Mouse (Mus musculus) embryonic facial prominence, embryonic 11.5 days (tissue): Measurements from ENCODE around the gene Nap1l4. TPM values are rescaled to one million over a fixed set of nuclear protein-coding genes. Genes with fewer than 3 reads are reported as not detected.

Experiments used
- ATAC-seq: fragments of 200-750 bp; cut with Nextera tagmentation; replicated peaks from 2 replicates; pipeline ENCODE4 v1.8.0; 2017; ENCODE audit warnings: low read depth; ENCODE audit not compliant: insufficient number of reproducible peaks, low FRiP score, low TSS enrichment
- DNase-seq: peaks from one replicate; pipeline ENCODE4 v3.0.0-alpha.2; 2015; ENCODE audit warnings: low spot score
- H3K27ac ChIP-seq: fragments of 300-500 bp; sonication (generic); replicated peaks from 2 replicates; pipeline ENCODE4 v1.5.1; 2014; ENCODE audit warnings: mild to moderate bottlenecking, low read depth, low read length, control low read depth
- H3K27me3 ChIP-seq: fragments of 300-500 bp; sonication (generic); 2 replicates; pipeline ENCODE4 v1.6.1; 2014; ENCODE audit warnings: mild to moderate bottlenecking, low read length, moderate library complexity, mixed read lengths; ENCODE audit not compliant: control insufficient read depth, insufficient read depth
- H3K36me3 ChIP-seq: fragments of 300-500 bp; sonication (generic); replicated peaks from 2 replicates; pipeline ENCODE4 v1.6.1; 2014; ENCODE audit warnings: low read depth, mild to moderate bottlenecking, low read length, moderate library complexity, mixed read lengths; ENCODE audit not compliant: control insufficient read depth, insufficient read depth
- H3K4me1 ChIP-seq: fragments of 300-500 bp; sonication (generic); 2 replicates; pipeline ENCODE4 v1.6.1; 2014; ENCODE audit warnings: low read length, mixed read lengths; ENCODE audit not compliant: control insufficient read depth, insufficient read depth
- H3K4me2 ChIP-seq: fragments of 300-500 bp; sonication (generic); 2 replicates; pipeline ENCODE4 v1.6.1; 2014; ENCODE audit warnings: low read depth, mild to moderate bottlenecking, control low read depth, low read length, moderate library complexity
- H3K4me3 ChIP-seq: fragments of 300-500 bp; sonication (generic); 2 replicates; pipeline ENCODE4 v1.5.1; 2014; ENCODE audit warnings: low read depth, low read length, control low read depth
- H3K9ac ChIP-seq: fragments of 300-500 bp; sonication (generic); replicated peaks from 2 replicates; pipeline ENCODE4 v1.6.1; 2014; ENCODE audit warnings: mild to moderate bottlenecking, control low read depth, low read length
- H3K9me3 ChIP-seq: fragments of 300-500 bp; sonication (generic); replicated peaks from 2 replicates; pipeline ENCODE4 v1.6.1; 2016; ENCODE audit warnings: mild to moderate bottlenecking, low read length, inconsistent platforms, mixed read lengths; ENCODE audit not compliant: control insufficient read depth
- WGBS: fragments of 180-500 bp; shearing (Covaris S2); extraction: QIAGEN DNeasy Blood & Tissue Kit; methylation state at CpG from one replicate; pipeline ENCODE4 v1.1.7; 2014; 5-methylcytosine and 5-hydroxymethylcytosine counted together
- polyA plus RNA-seq: library from polyadenylated mRNA; unstranded; fragments of >200 nt; fragmentation: Nextera tagmentation; extraction: Ambion mirVana; gene quantifications from 2 replicates; pipeline ENCODE4 v1.2.1, GENCODE M21; 2014

Gene Nap1l4
- polyA plus RNA-seq, 1 experiment from 2014 or later: 178 TPM

DNA sequence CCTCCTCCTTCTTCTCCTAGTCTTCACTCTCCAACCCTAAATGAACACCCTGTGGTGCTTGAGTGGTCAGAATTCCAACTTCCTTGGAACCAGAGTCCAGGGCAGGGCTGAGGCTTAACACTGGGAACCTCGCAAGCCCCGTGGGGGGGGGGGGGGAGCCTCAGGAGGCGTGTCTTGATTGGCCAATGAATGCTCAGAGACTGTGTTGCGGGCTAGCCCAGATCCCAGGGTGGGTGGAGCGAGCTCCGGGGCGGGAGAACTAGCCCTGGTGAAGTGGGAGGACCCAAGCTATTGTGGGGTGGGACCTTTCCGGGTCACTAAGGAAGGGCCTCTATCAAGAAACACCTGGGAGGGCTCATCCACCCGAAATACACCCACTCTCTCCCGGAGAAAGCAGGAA is 74.1 kb downstream of the Nap1l4 start:
- WGBS: 29% methylated on average over 10 of the region's 10 CpGs
- H3K4me1 ChIP-seq: no peaks in the 10 kb centered on the region
- ATAC-seq: no peak

GRCm38 (mm10) chr7:143473347-143474101 is 75.4 kb downstream of the Nap1l4 start, which contains the start of gene Slc22a18:
Gene Slc22a18 (plus strand): TSS chr7:143473736.
- DNase-seq: no peak
- H3K4me2 ChIP-seq: no peak within 1 kb of the TSS; the same call in 1 of the 2 replicates
- no peaks in the 10 kb centered on the region for H3K4me1 ChIP-seq
- no peak within 1 kb of the TSS for H3K27ac ChIP-seq
- no peak within 1 kb of the TSS for H3K9ac ChIP-seq
- 43% methylated on average over 4 of the region's 4 CpGs for WGBS
- no peak within 1 kb of the TSS for H3K4me3 ChIP-seq
- no peaks in the 10 kb centered on the region for H3K36me3 ChIP-seq
- H3K9me3 ChIP-seq: no peaks in the 10 kb centered on the region
- H3K27me3 ChIP-seq: no peaks in the 10 kb centered on the region
- no peak for ATAC-seq

More for the DNA sequence above, 74.1 kb downstream of the Nap1l4 start:
- DNase-seq: no peak
- H3K27ac ChIP-seq: no peak overlapping the region
- no peak overlapping the region for H3K9ac ChIP-seq
- no peaks in the 10 kb centered on the region for H3K9me3 ChIP-seq
- H3K4me3 ChIP-seq: no peak overlapping the region
- no peaks in the 10 kb centered on the region for H3K36me3 ChIP-seq
- H3K27me3 ChIP-seq: no peaks in the 10 kb centered on the region
- H3K4me2 ChIP-seq: no peak overlapping the region

GRCm38 (mm10) chr7:143469946-143470345 is 79.0 kb downstream of the Nap1l4 start:
- H3K27ac ChIP-seq: no peak overlapping the region
- H3K9me3 ChIP-seq: no peaks in the 10 kb centered on the region
- no peak overlapping the region for H3K9ac ChIP-seq
- DNase-seq (peak; percentile 81), ATAC-seq (no peak)
- 14% methylated on average over 8 of the region's 8 CpGs for WGBS
- no peak overlapping the region for H3K4me2 ChIP-seq
- no peaks in the 10 kb centered on the region; the same call in none of the 2 replicates for H3K4me1 ChIP-seq
- H3K4me3 ChIP-seq: no peak overlapping the region
- no peaks in the 10 kb centered on the region for H3K36me3 ChIP-seq
- no peaks in the 10 kb centered on the region for H3K27me3 ChIP-seq

DNA sequence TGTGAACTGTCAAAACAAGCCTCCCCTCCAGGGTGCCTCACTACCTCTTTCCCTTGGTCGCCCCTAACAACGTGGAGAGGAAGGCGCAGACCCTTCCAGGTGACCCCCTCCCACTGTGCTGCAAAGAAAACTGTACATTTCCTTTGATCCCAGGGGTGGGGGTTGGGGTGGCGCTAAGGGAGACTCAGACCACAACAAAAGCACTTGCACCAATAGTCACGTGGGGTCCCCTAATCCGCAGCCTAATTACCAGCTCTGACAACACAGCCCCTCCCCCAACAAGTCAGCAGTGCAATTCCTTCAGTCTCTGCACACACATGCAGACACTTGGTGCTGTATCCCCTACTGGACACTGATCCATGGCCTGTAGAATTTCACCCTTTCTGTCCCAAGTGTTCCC is 81.2 kb downstream of the Nap1l4 start:
- peak; percentile 68 for DNase-seq
- no peak overlapping the region for H3K4me3 ChIP-seq
- no peak overlapping the region for H3K9ac ChIP-seq
- H3K27me3 ChIP-seq: no peaks in the 10 kb centered on the region
- H3K36me3 ChIP-seq: no peaks in the 10 kb centered on the region
- no peak overlapping the region for H3K4me2 ChIP-seq
- WGBS: 9% methylated on average over 6 of the region's 6 CpGs
- no peaks in the 10 kb centered on the region; the same call in none of the 2 replicates for H3K4me1 ChIP-seq
- H3K9me3 ChIP-seq: no peaks in the 10 kb centered on the region
- no peak; the same call in 1 of the 2 replicates for ATAC-seq
- no peak overlapping the region for H3K27ac ChIP-seq

DNA sequence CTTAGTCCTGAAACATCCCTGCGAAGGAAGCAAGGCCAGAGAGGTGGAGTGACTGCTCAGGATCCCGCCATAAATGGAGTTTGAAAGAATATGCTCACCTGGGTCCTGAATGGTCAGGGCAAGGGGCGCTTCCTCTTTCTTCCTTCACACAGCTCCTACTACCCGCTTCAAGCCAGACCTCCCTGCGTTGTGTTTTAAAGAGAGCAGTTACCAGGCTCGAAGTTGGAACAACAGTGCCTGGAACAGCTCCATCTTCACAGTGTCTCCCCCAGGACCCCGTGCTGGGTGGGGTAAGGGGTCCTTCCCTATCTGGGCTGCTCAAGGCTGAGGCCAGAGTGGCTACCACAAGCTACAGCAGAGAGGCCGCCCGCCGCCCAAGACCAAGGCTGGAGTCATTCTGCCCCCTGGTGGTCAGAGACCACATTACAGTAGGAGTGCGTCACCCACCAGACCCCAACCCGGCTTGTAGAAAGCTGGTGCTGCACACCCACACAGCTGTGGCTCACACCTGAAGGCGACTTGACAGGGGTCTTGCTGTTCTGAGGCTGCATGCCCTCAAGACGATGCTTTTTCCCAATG is 82.7 kb downstream of the Nap1l4 start:
- ATAC-seq (peak; percentile 42; the same call in 1 of the 2 replicates), DNase-seq (peak; percentile 89)
- H3K36me3 ChIP-seq: no peaks in the 10 kb centered on the region
- H3K4me3 ChIP-seq: no peak overlapping the region
- WGBS: 36% methylated on average over 14 of the region's 14 CpGs
- no peak overlapping the region for H3K4me2 ChIP-seq
- no peaks in the 10 kb centered on the region for H3K27me3 ChIP-seq
- H3K27ac ChIP-seq: no peak overlapping the region
- H3K9ac ChIP-seq: no peak overlapping the region
- no peaks in the 10 kb centered on the region for H3K9me3 ChIP-seq
- H3K4me1 ChIP-seq: no peaks in the 10 kb centered on the region; the same call in none of the 2 replicates

- ATAC-seq: peak; percentile 16; the same call in 1 of the 2 replicates
- 0 out of 2 replicates have a peak, but pooled peaks cover 2% of the 10 kb centered on the region for H3K27me3 ChIP-seq
- no peaks in the 10 kb centered on the region; the same call in none of the 2 replicates for H3K4me1 ChIP-seq
- peaks cover 8% of the 10 kb centered on the region for H3K9me3 ChIP-seq
- H3K4me2 ChIP-seq: peak overlapping the region; percentile 36
- WGBS: 32% methylated on average over 53 of the region's 56 CpGs
- H3K27ac ChIP-seq: peak overlapping the region; percentile 38; the same call in 1 of the 2 replicates
- H3K9ac ChIP-seq: peak overlapping the region; percentile 39
- H3K36me3 ChIP-seq: no peaks in the 10 kb centered on the region
- H3K4me3 ChIP-seq: peak overlapping the region; percentile 7
- DNase-seq: peak; percentile 72
Measured at GRCm38 (mm10) chr7:143464811-143465560, 83.9 kb downstream of the Nap1l4 start.

GRCm38 (mm10) chr7:143463865-143464415 is 85.0 kb downstream of the Nap1l4 start:
- DNase-seq (peak; percentile 86), ATAC-seq (no peak)
- H3K4me1 ChIP-seq: no peaks in the 10 kb centered on the region; the same call in none of the 2 replicates
- H3K36me3 ChIP-seq: no peaks in the 10 kb centered on the region
- H3K27me3 ChIP-seq: 0 out of 2 replicates have a peak, but pooled peaks cover 2% of the 10 kb centered on the region
- no peak overlapping the region for H3K4me2 ChIP-seq
- H3K9ac ChIP-seq: no peak overlapping the region
- 39% methylated on average over 11 of the region's 11 CpGs for WGBS
- peaks cover 18% of the 10 kb centered on the region for H3K9me3 ChIP-seq
- H3K27ac ChIP-seq: peak overlapping the region; percentile 38
- H3K4me3 ChIP-seq: no peak overlapping the region
